Mouse (Mus musculus) small intestine, adult 2 months (tissue): ENCODE data around the gene Slc17a1. TPM values are rescaled to one million over a fixed set of nuclear protein-coding genes. Genes with fewer than 3 reads are reported as not detected.

ENCODE experiments used
- H3K27ac ChIP-seq: fragments of 200-500 bp; 2 replicates; pipeline ENCODE4 v1.5.1; 2012; ENCODE audit warnings: low read depth, low read length, control low read depth, inconsistent platforms; ENCODE audit not compliant: insufficient read depth
- H3K27me3 ChIP-seq: fragments of 200-500 bp; 2 replicates; pipeline ENCODE4 v1.6.1; 2012; ENCODE audit warnings: mild to moderate bottlenecking, moderate library complexity, low read length, inconsistent platforms; ENCODE audit not compliant: control insufficient read depth, insufficient read depth
- H3K36me3 ChIP-seq: fragments of 200-500 bp; 2 replicates; pipeline ENCODE4 v1.6.1; 2012; ENCODE audit warnings: mild to moderate bottlenecking, low read length, control low read depth, inconsistent platforms; ENCODE audit not compliant: control insufficient read depth, insufficient read depth
- H3K4me1 ChIP-seq: fragments of 200-500 bp; 2 replicates; pipeline ENCODE4 v1.6.1; 2012; ENCODE audit warnings: low read length, inconsistent platforms, mixed read lengths; ENCODE audit not compliant: control insufficient read depth, insufficient read depth, insufficient read length
- H3K4me3 ChIP-seq: fragments of 200-500 bp; 2 replicates; pipeline ENCODE4 v1.5.1; 2012; ENCODE audit warnings: low read depth, mild to moderate bottlenecking, control low read depth, inconsistent platforms, low read length, moderate library complexity
- CTCF ChIP-seq: fragments of 200-500 bp; IDR thresholded peaks from 2 replicates; pipeline ENCODE4 v1.5.1; 2012; ENCODE audit warnings: low read depth, mild to moderate bottlenecking, control low read depth, inconsistent platforms, low read length, moderate library complexity, mixed read lengths; ENCODE audit not compliant: insufficient replicate concordance, insufficient read length; ENCODE audit errors: extremely low read depth
- POLR2A ChIP-seq: fragments of 200-500 bp; IDR thresholded peaks from 2 replicates; pipeline ENCODE4 v1.6.1; 2012; ENCODE audit warnings: low read depth, mild to moderate bottlenecking, control low read depth, inconsistent platforms, low read length, moderate library complexity
- WGBS: fragments of 180-500 bp; shearing (Covaris S2); methylation state at CpG from one replicate; pipeline ENCODE4 v1.1.7; 2018; 5-methylcytosine and 5-hydroxymethylcytosine counted together
- polyA plus RNA-seq: library from polyadenylated mRNA; depleted of rRNA; stranded (reverse); fragments of >200 nt; gene quantifications from 2 replicates; pipeline ENCODE4 v1.2.3, GENCODE M21; 2012

Gene Slc17a1
- polyA plus RNA-seq, 1 experiment, result not detected

DNA sequence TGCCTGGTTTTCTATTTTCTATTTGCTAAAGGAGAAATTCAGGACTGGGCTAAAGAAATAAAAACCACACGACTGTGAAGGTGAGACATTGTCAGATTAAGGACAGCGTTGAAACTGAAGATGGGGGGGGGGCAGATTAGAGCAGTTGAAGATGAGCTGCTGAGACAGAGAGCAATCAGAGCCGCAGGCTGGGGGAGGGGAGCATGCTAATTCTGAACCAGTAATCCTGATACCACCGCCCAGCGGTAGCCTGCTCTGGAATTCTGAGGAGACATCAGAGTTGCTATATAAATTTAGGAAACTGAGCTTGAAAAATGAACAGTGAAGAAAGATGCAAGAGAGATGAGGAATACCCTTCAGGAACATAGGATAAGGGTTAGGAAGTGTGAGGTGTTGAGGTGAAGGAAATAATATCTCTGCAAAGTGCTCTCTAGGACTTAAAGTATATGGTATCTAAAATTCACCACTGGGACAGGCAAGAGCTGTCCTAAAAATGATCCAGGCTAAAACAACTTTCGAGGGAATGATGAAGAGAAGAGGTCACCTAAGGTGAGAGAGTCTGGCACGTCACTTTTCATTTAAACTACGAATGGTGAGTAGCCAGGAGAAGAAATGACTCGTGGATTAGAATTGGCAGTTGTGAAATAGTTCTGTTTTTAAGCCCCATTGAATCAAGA lies 25.2 kb downstream of the Slc17a1 start:
- H3K4me1 ChIP-seq, result no peaks in the 10 kb centered on the region
- 63% methylated on average over 9 of the region's 9 CpGs for WGBS
- TF ChIP-seq POLR2A (no peak), CTCF (no peak)

DNA sequence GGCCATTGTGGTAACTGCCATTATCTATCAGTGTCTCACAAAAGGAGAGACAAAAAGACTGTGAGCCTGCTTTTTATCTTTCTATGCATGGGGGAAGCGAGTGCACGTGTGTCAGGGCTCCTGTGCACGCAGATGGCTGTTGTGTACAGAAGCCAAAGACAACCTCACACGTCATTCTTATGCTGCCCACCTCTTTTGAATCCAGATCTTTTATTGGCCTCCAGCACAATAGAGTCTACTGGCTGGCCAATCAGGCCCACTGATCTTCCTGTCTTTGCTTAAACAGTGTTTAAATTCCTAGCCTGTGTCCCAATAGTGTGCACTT lies 25.7 kb downstream of the Slc17a1 start:
- Histone ChIP-seq H3K4me3 (no peak overlapping the region), H3K36me3 (peaks cover 6% of the 10 kb centered on the region), H3K4me1 (no peaks in the 10 kb centered on the region), H3K27me3 (no peaks in the 10 kb centered on the region), H3K27ac (no peak overlapping the region)
- WGBS, result 72% methylated on average over 4 of the region's 4 CpGs
- no peak for TF ChIP-seq POLR2A
- TF ChIP-seq CTCF, result no peak

More for the DNA sequence above, 25.2 kb downstream of the Slc17a1 start:
- Histone ChIP-seq H3K36me3 (peaks cover 3% of the 10 kb centered on the region), H3K27ac (no peak overlapping the region), H3K27me3 (no peaks in the 10 kb centered on the region), H3K4me3 (no peak overlapping the region)

DNA sequence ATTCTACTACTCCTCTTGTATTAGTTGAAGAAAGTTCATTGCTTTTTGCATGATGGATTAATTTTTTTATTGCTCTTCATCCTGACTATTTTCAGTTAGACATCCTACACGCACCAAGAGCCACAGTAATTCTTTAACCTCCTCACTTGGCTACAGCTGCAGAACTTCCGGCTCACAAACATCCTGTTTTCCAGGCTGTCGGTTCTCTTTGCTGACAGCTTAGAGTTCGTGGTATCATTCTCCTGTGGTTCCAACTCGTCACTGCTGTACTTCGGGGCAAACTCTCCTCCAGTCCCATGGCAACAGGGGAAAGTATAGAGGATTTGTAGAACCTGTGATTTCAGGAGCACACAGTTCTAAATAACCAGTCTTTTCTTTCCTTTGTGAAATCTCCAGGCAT lies 30.7 kb downstream of the Slc17a1 start:
- WGBS, result 67% methylated on average over 6 of the region's 6 CpGs
- no peaks in the 10 kb centered on the region for H3K4me1 ChIP-seq
- H3K4me3 ChIP-seq, result no peak overlapping the region
- no peak overlapping the region for H3K27ac ChIP-seq
- H3K27me3 ChIP-seq, result no peaks in the 10 kb centered on the region
- H3K36me3 ChIP-seq, result peaks cover 18% of the 10 kb centered on the region
- no peak for TF ChIP-seq POLR2A
- no peak for TF ChIP-seq CTCF

DNA sequence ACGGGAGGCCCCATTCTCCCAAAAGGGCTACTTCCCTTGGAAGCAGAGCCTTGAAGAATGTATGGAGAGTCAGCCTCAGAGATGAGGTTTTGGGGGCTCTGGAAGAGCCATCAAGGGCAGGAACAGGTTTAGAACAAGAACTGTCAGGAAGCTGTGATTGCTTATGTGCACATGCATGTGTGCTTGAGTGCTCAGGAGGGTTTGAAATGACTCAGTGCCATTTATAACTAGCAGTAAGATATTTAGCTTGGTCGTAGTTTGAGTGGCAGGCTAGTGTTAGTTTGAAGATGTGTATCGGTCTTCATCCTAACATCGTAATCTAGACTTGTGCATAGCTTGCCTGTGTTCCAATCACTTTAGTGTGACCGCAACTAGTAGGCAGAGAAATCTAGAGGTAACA lies 39.4 kb downstream of the Slc17a1 start:
- H3K4me3 ChIP-seq, result no peak overlapping the region
- H3K27me3 ChIP-seq, result no peaks in the 10 kb centered on the region
- 93% methylated on average over 5 of the region's 5 CpGs for WGBS
- H3K36me3 ChIP-seq, result peaks cover 20% of the 10 kb centered on the region
- no peak overlapping the region for H3K27ac ChIP-seq
- TF ChIP-seq POLR2A (no peak), CTCF (no peak)
- peaks cover 6% of the 10 kb centered on the region; the same call in 1 of the 2 replicates for H3K4me1 ChIP-seq

DNA sequence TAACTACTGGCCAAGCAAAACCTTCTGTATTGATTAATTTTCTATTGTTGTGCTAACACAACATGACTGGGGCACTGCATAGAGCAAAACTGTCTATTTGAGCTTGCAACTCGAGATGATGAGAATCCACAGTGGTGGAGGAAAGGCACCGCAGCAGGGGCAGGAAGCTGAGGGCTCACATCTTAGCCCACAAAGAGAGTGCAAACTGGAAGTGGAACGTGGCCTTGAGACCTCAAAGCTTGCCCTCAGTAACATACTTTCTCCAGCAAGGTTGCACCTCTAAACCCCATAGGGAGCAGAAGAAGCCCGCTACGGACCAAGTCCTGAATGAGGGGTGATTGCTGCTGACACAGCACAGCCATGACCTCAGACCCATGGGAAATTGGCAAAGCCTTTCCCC lies 42.6 kb downstream of the Slc17a1 start:
- Histone ChIP-seq H3K36me3 (peaks cover 16% of the 10 kb centered on the region), H3K27ac (no peak overlapping the region), H3K4me1 (peaks cover 16% of the 10 kb centered on the region; the same call in 1 of the 2 replicates), H3K27me3 (no peaks in the 10 kb centered on the region), H3K4me3 (no peak overlapping the region)
- TF ChIP-seq POLR2A (no peak), CTCF (no peak)
- WGBS, result 74% methylated on average over 5 of the region's 5 CpGs

DNA sequence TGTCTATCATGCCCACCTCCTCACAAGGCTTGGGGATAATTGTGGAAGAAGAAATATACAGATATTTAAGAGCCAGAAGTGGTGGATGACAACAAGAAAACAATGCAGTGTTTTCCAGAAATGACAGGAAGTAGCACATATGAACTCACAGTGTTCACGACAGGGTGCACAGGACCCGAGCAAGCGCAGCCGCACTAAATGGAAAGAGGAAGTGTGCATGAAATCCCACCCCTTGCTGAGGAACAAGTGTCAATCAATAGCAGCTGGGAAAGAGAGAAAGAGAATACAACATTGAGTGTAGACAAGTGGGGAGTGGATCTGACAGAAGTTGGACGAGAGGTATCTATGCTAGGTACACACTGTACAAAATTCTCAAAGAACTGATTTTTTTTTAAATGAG lies 43.8 kb downstream of the Slc17a1 start:
- 56% methylated on average over 5 of the region's 5 CpGs for WGBS
- Histone ChIP-seq H3K27me3 (no peaks in the 10 kb centered on the region), H3K4me3 (no peak overlapping the region), H3K27ac (no peak overlapping the region), H3K4me1 (peaks cover 26% of the 10 kb centered on the region), H3K36me3 (peaks cover 13% of the 10 kb centered on the region)
- no peak for TF ChIP-seq CTCF

DNA sequence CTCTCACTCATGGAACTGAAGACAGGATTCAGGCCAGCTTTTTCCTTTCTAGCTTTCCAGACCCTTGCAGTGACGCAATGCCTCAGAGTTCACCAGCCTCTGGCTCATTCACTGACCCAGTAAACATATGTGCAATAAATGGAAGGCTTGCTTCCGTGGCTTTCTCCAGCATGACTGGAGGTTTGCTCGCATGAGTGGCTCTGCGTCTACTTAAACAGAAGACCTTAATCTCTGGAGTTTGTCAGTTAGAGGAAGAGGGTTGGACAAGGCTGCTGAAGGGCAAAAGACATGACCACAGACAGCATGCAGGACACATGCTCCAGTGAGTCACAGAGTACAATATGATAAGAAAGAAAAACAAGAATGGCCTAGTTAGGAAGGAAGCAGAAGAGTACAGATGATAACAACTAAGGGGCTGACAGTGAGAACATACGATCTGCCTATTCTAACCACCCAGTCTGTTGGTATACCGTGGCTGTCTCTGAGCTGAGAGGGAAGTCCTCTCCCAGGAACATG lies 46.3 kb downstream of the Slc17a1 start:
- H3K27ac ChIP-seq, result peak overlapping the region; percentile 92
- H3K4me3 ChIP-seq, result no peak overlapping the region; the same call in 1 of the 2 replicates
- H3K27me3 ChIP-seq, result no peaks in the 10 kb centered on the region
- peaks cover 29% of the 10 kb centered on the region for H3K4me1 ChIP-seq
- TF ChIP-seq CTCF, result no peak
- no peak for TF ChIP-seq POLR2A
- WGBS, result 12% methylated on average over 6 of the region's 6 CpGs
- H3K36me3 ChIP-seq, result no peaks in the 10 kb centered on the region; the same call in 1 of the 2 replicates
